In genomic region chr17:36043286-36043685, GRCm38 (mm10) we compare ENCODE assay signal across 7 mouse cellular contexts. TPM values are rescaled to one million over a fixed set of nuclear protein-coding genes. Genes with fewer than 3 reads are reported as not detected.
A peak's percentile ranks its signal among the peaks of the same experiment; 100 is the strongest.
DNase-seq lines count a peak whose midpoint lies in the region; ATAC-seq and TF ChIP-seq lines count a peak whose summit lies in the region.

No protein-coding gene starts in this region.

- TF ChIP-seq POLR2A in embryonic fibroblast, embryonic 13.5 days (IDR thresholded peaks at IDR 0.05; ENCODE audit: low read depth, low read length) = no peak

- peak overlapping the region; percentile 55; the same call in 1 of the 2 replicates for H3K4me3 ChIP-seq in left cerebral cortex, adult 2 months
- peak overlapping the region; percentile 39 for H3K4me3 ChIP-seq in embryonic fibroblast, embryonic 13.5 days (ENCODE audit: insufficient read depth, low read length)
- H3K4me3 ChIP-seq in neural tube, embryonic 14.5 days (ENCODE audit: low read depth, low read length) = no peak overlapping the region

- no peaks in the 10 kb centered on the region for H3K9me3 ChIP-seq in neural tube, embryonic 14.5 days (ENCODE audit: control insufficient read depth, low read length)

- no peaks in the 10 kb centered on the region for H3K36me3 ChIP-seq in neural tube, embryonic 14.5 days (ENCODE audit: control insufficient read depth, insufficient read depth, low read length)

- no peak for ATAC-seq in neural tube, embryonic 14.5 days (ENCODE audit: low read depth)
- no peak for ATAC-seq in megakaryocyte progenitor cell, adult 5-6 weeks (replicated peaks; ENCODE audit: poor library complexity)

- DNase-seq in left cerebral cortex, adult 2 months (ENCODE audit: extremely low spot score in 1 of 2, low spot score in 2 of 2) = no peak
- DNase-seq in left cerebral cortex, postnatal 4 days = no peak
- DNase-seq in kidney, postnatal 36 days = peak; percentile 30 to 36
- no peak for DNase-seq in thymus, postnatal 0 days (ENCODE audit: low spot score)

- intact Hi-C loops in left cerebral cortex, adult 2 months (cut with DNase I) = no loop called here
- intact Hi-C loops in left cerebral cortex, postnatal 4 days (cut with DNase I) = no loop called here

- 87% methylated on average over 3 of the region's 3 CpGs for WGBS in neural tube, embryonic 14.5 days

- no peak overlapping the region for H3K27ac ChIP-seq in left cerebral cortex, adult 2 months
- H3K27ac ChIP-seq in embryonic fibroblast, embryonic 13.5 days (ENCODE audit: insufficient read depth, low read length) = 0 out of 2 replicates have a peak overlapping the region, but pooled peaks have one; percentile 8
- no peak overlapping the region for H3K27ac ChIP-seq in neural tube, embryonic 14.5 days (ENCODE audit: low read depth, low read length)

- H3K9ac ChIP-seq in neural tube, embryonic 14.5 days (replicated peaks; ENCODE audit: low read depth, low read length) = no peak overlapping the region

- no peaks in the 10 kb centered on the region; the same call in 1 of the 2 replicates for H3K4me1 ChIP-seq in embryonic fibroblast, embryonic 13.5 days (ENCODE audit: control insufficient read depth, insufficient read depth, low read length)
- H3K4me1 ChIP-seq in neural tube, embryonic 14.5 days (ENCODE audit: control insufficient read depth, insufficient read depth, low read length) = no peaks in the 10 kb centered on the region

- TF ChIP-seq CTCF in left cerebral cortex, adult 2 months (IDR thresholded peaks at IDR 0.05) = no peak
- TF ChIP-seq CTCF in embryonic fibroblast, embryonic 13.5 days (IDR thresholded peaks at IDR 0.05; ENCODE audit: borderline replicate concordance, insufficient read depth, low read length) = no peak

- H3K4me2 ChIP-seq in neural tube, embryonic 14.5 days (ENCODE audit: low read depth, low read length) = peak overlapping the region; percentile 64

- no peaks in the 10 kb centered on the region for H3K27me3 ChIP-seq in neural tube, embryonic 14.5 days (ENCODE audit: control insufficient read depth, insufficient read depth, low read length)

RNA-seq across cellular contexts. Expression of gene Gm6034, which starts 0.5 kb away (rescaled TPM):
- total RNA-seq in left cerebral cortex, adult 2 months (2021) = not detected
- not detected for total RNA-seq in left cerebral cortex, postnatal 4 days (2021)
- polyA plus RNA-seq in embryonic fibroblast, embryonic 13.5 days (2011; ENCODE audit: insufficient read length, low read depth, missing spikeins) = not detected in 2 replicates
- polyA plus RNA-seq in neural tube, embryonic 14.5 days (2014; fragmentation: Nextera tagmentation; extraction: Ambion mirVana) = not detected in 2 replicates
- total RNA-seq in megakaryocyte progenitor cell, adult 5-6 weeks (2015) = not detected in 2 replicates
- total RNA-seq in megakaryocyte progenitor cell, adult 5-6 weeks (2017) = not detected in 2 replicates
- polyA plus RNA-seq in thymus, postnatal 0 days (2015; fragmentation: Nextera tagmentation; extraction: Ambion mirVana) = 0.10 and 0.13 TPM in 2 replicates

RNA-seq across cellular contexts. Expression of gene H2-T22, which starts 0.7 kb away (rescaled TPM):
- 10 to 100 TPM; 13.7 to 14.8 TPM for total RNA-seq in left cerebral cortex, adult 2 months (2021)
- total RNA-seq in left cerebral cortex, postnatal 4 days (2021) = 1 to 10 TPM; 3.5 to 4.1 TPM
- polyA plus RNA-seq in embryonic fibroblast, embryonic 13.5 days (2011; ENCODE audit: insufficient read length, low read depth, missing spikeins) = 50.4 and 54.1 TPM in 2 replicates
- 5.9 and 8.9 TPM in 2 replicates for polyA plus RNA-seq in neural tube, embryonic 14.5 days (2014; fragmentation: Nextera tagmentation; extraction: Ambion mirVana)
- 31.2 and 31.9 TPM in 2 replicates for total RNA-seq in megakaryocyte progenitor cell, adult 5-6 weeks (2015)
- 37.9 and 39.7 TPM in 2 replicates for total RNA-seq in megakaryocyte progenitor cell, adult 5-6 weeks (2017)
- 60.4 and 66.8 TPM in 2 replicates for polyA plus RNA-seq in thymus, postnatal 0 days (2015; fragmentation: Nextera tagmentation; extraction: Ambion mirVana)

RNA-seq across cellular contexts. Expression of gene H2-T23, which starts 10.6 kb away (rescaled TPM):
- 10 to 100 TPM; 13.6 to 17.2 TPM for total RNA-seq in left cerebral cortex, adult 2 months (2021)
- 1 to 10 TPM; 2.4 to 3.0 TPM for total RNA-seq in left cerebral cortex, postnatal 4 days (2021)
- polyA plus RNA-seq in embryonic fibroblast, embryonic 13.5 days (2011; ENCODE audit: insufficient read length, low read depth, missing spikeins) = 15.8 and 21.7 TPM in 2 replicates
- 2.6 and 3.8 TPM in 2 replicates for polyA plus RNA-seq in neural tube, embryonic 14.5 days (2014; fragmentation: Nextera tagmentation; extraction: Ambion mirVana)
- 57.1 and 77.2 TPM in 2 replicates for total RNA-seq in megakaryocyte progenitor cell, adult 5-6 weeks (2015)
- 65.6 and 67.5 TPM in 2 replicates for total RNA-seq in megakaryocyte progenitor cell, adult 5-6 weeks (2017)
- 136 and 163 TPM in 2 replicates for polyA plus RNA-seq in thymus, postnatal 0 days (2015; fragmentation: Nextera tagmentation; extraction: Ambion mirVana)

RNA-seq across cellular contexts. Expression of gene Gm11127, which starts 14.9 kb away (rescaled TPM):
- total RNA-seq in left cerebral cortex, adult 2 months (2021) = 1 to 10 TPM; 1.1 to 1.5 TPM
- total RNA-seq in left cerebral cortex, postnatal 4 days (2021) = not detected
- polyA plus RNA-seq in embryonic fibroblast, embryonic 13.5 days (2011; ENCODE audit: insufficient read length, low read depth, missing spikeins) = not detected in 2 replicates
- not detected in 2 replicates for polyA plus RNA-seq in neural tube, embryonic 14.5 days (2014; fragmentation: Nextera tagmentation; extraction: Ambion mirVana)
- not detected in 2 replicates for total RNA-seq in megakaryocyte progenitor cell, adult 5-6 weeks (2015)
- total RNA-seq in megakaryocyte progenitor cell, adult 5-6 weeks (2017) = not detected in 2 replicates
- polyA plus RNA-seq in thymus, postnatal 0 days (2015; fragmentation: Nextera tagmentation; extraction: Ambion mirVana) = 0.96 and 1.3 TPM in 2 replicates

RNA-seq across cellular contexts. Expression of gene H2-T24, which starts 22.9 kb away (rescaled TPM):
- total RNA-seq in left cerebral cortex, adult 2 months (2021) = 1 to 10 TPM; 1.1 to 2.5 TPM
- under 1 TPM; 0.26 to 0.28 TPM for total RNA-seq in left cerebral cortex, postnatal 4 days (2021)
- not detected in 2 replicates for polyA plus RNA-seq in embryonic fibroblast, embryonic 13.5 days (2011; ENCODE audit: insufficient read length, low read depth, missing spikeins)
- polyA plus RNA-seq in neural tube, embryonic 14.5 days (2014; fragmentation: Nextera tagmentation; extraction: Ambion mirVana) = 11.0 and 12.7 TPM in 2 replicates
- total RNA-seq in megakaryocyte progenitor cell, adult 5-6 weeks (2015) = 2.5 and 2.7 TPM in 2 replicates
- 12.6 and 13.0 TPM in 2 replicates for total RNA-seq in megakaryocyte progenitor cell, adult 5-6 weeks (2017)
- polyA plus RNA-seq in thymus, postnatal 0 days (2015; fragmentation: Nextera tagmentation; extraction: Ambion mirVana) = 4.2 and 6.5 TPM in 2 replicates

Comparison
In these comparisons a context has a peak if more than half of its experiments do, and no peak if none do; other contexts are left out.
1. DNase-seq: peak in kidney, postnatal 36 days (2 of 2); none in left cerebral cortex, adult 2 months (0 of 2), left cerebral cortex, postnatal 4 days (single experiment) and thymus, postnatal 0 days (single experiment).